ENCODE assay signal across 8 mouse cellular contexts in the genomic region with DNA sequence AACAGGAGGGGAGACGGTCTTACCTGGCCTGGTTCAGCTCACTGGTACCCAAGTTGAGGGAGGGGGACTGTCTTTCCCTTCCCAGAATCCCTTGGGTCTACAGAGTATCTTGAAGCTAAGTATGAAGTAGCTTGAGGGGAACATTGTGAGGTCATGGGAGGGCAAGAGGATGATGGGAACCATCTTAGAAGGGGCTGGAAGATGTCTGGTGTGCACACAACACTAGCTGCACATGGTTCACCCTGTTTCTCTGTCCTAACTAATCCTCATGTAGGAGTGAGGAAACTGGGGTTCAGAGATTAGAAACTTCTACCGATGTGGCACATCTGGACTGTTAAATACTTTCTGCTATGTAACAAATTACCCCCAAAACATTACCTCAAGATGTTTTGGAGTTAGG. TPM values are rescaled to one million over a fixed set of nuclear protein-coding genes. Genes with fewer than 3 reads are reported as not detected.
A peak's percentile ranks its signal among the peaks of the same experiment; 100 is the strongest.
DNase-seq lines count a peak whose midpoint lies in the region; ATAC-seq and TF ChIP-seq lines count a peak whose summit lies in the region.

Pdpk1 (minus strand) TSS at position 101 of the 400 bp plus-strand sequence.

- WGBS in spleen, adult 2 months = 85% methylated on average over 2 of the region's 2 CpGs
- WGBS in limb, embryonic 14.5 days = 71% methylated on average over 2 of the region's 2 CpGs
- WGBS in stomach, embryonic 14.5 days = 80% methylated on average over 2 of the region's 2 CpGs

- H3K4me3 ChIP-seq in spleen, adult 2 months (ENCODE audit: extremely low read depth, insufficient read depth, insufficient read length) = no peak within 1 kb of the TSS
- H3K4me3 ChIP-seq in erythroblast, embryonic 14.5 days (replicated peaks) = peak within 1 kb of the TSS; percentile 67
- peak within 1 kb of the TSS; percentile 34 for H3K4me3 ChIP-seq in limb, embryonic 14.5 days (replicated peaks; ENCODE audit: low read length)
- peak within 1 kb of the TSS; percentile 32 for H3K4me3 ChIP-seq in stomach, embryonic 14.5 days (ENCODE audit: low read depth, low read length)

- DNase-seq in spleen, adult 2 months (ENCODE audit: low read depth in 1 of 2, low spot score in 2 of 2) = no peak
- no peak for DNase-seq in spleen, postnatal 10 days (ENCODE audit: low spot score in 2 of 2)
- no peak for DNase-seq in heart, postnatal 25 days (ENCODE audit: low spot score)
- DNase-seq in limb, embryonic 14.5 days (ENCODE audit: low spot score) = no peak
- DNase-seq in ovary, postnatal 36 days (ENCODE audit: low spot score) = no peak
- DNase-seq in thymus, postnatal 36 days = no peak

- intact Hi-C loops in heart, postnatal 25 days (cut with DNase I) = loop anchor here (5.0 kb wide), 2 partner anchors 156 to 241 kb away; no protein-coding TSS in a partner anchor

- no peak for ATAC-seq in limb, embryonic 14.5 days (ENCODE audit: low FRiP score, low read depth)
- no peak for ATAC-seq in stomach, embryonic 14.5 days (ENCODE audit: insufficient number of reproducible peaks, insufficient read depth, low FRiP score, low read depth)

- no peak for TF ChIP-seq CTCF in spleen, adult 2 months (IDR thresholded peaks at IDR 0.05; ENCODE audit: extremely low read depth, insufficient read depth, insufficient read length, insufficient replicate concordance)

- no peaks in the 10 kb centered on the region for H3K27me3 ChIP-seq in spleen, adult 2 months (ENCODE audit: control insufficient read depth, insufficient read depth, low read length)
- H3K27me3 ChIP-seq in erythroblast, embryonic 14.5 days (ENCODE audit: control insufficient read depth) = no peaks in the 10 kb centered on the region
- H3K27me3 ChIP-seq in limb, embryonic 14.5 days (ENCODE audit: control insufficient read depth, insufficient read depth, low read length) = no peaks in the 10 kb centered on the region
- no peaks in the 10 kb centered on the region for H3K27me3 ChIP-seq in stomach, embryonic 14.5 days (ENCODE audit: control insufficient read depth, insufficient read depth, low read length)

- H3K4me1 ChIP-seq in spleen, adult 2 months (ENCODE audit: control insufficient read depth, insufficient read depth, insufficient read length) = no peaks in the 10 kb centered on the region
- peaks cover 43% of the 10 kb centered on the region for H3K4me1 ChIP-seq in erythroblast, embryonic 14.5 days (ENCODE audit: control insufficient read depth)
- peaks cover 5% of the 10 kb centered on the region; the same call in 1 of the 2 replicates for H3K4me1 ChIP-seq in limb, embryonic 14.5 days (ENCODE audit: control insufficient read depth, insufficient read depth, low read length)
- peaks cover 3% of the 10 kb centered on the region; the same call in 1 of the 2 replicates for H3K4me1 ChIP-seq in stomach, embryonic 14.5 days (ENCODE audit: control insufficient read depth, insufficient read depth, low read length)

- no peak for TF ChIP-seq POLR2A in spleen, adult 2 months (IDR thresholded peaks at IDR 0.05; ENCODE audit: low read depth, low read length)
- TF ChIP-seq POLR2A in limb, embryonic 14.5 days (IDR thresholded peaks at IDR 0.05; ENCODE audit: borderline replicate concordance, extremely low read depth, insufficient read depth, insufficient read length) = no peak

- peaks cover 1% of the 10 kb centered on the region; the same call in 1 of the 2 replicates for H3K36me3 ChIP-seq in spleen, adult 2 months (ENCODE audit: control insufficient read depth, insufficient read depth, low read length)
- peaks cover 10% of the 10 kb centered on the region for H3K36me3 ChIP-seq in erythroblast, embryonic 14.5 days (ENCODE audit: control insufficient read depth)
- peaks cover 6% of the 10 kb centered on the region for H3K36me3 ChIP-seq in limb, embryonic 14.5 days (ENCODE audit: control insufficient read depth, insufficient read depth, low read length)
- H3K36me3 ChIP-seq in stomach, embryonic 14.5 days (ENCODE audit: control insufficient read depth, insufficient read depth, low read length) = peaks cover 6% of the 10 kb centered on the region; the same call in 1 of the 2 replicates

- peak within 1 kb of the TSS; percentile 51; the same call in 1 of the 2 replicates for H3K9ac ChIP-seq in limb, embryonic 14.5 days (ENCODE audit: low read depth, low read length, severe bottlenecking)
- H3K9ac ChIP-seq in stomach, embryonic 14.5 days (replicated peaks; ENCODE audit: low read depth, low read length) = 0 out of 2 replicates have a peak within 1 kb of the TSS, but pooled peaks have one; percentile 25

- H3K4me2 ChIP-seq in limb, embryonic 14.5 days (replicated peaks; ENCODE audit: low read depth, low read length, severe bottlenecking) = peak within 1 kb of the TSS; percentile 61
- H3K4me2 ChIP-seq in stomach, embryonic 14.5 days (replicated peaks; ENCODE audit: low read depth, low read length) = peak within 1 kb of the TSS; percentile 80

- no peak within 1 kb of the TSS for H3K27ac ChIP-seq in spleen, adult 2 months (ENCODE audit: insufficient read depth, low read length)
- no peak within 1 kb of the TSS for H3K27ac ChIP-seq in limb, embryonic 14.5 days (replicated peaks; ENCODE audit: low read depth, low read length)
- H3K27ac ChIP-seq in stomach, embryonic 14.5 days (ENCODE audit: low read length) = no peak within 1 kb of the TSS

- H3K9me3 ChIP-seq in erythroblast, embryonic 14.5 days (ENCODE audit: control insufficient read depth, low read length) = no peaks in the 10 kb centered on the region
- H3K9me3 ChIP-seq in limb, embryonic 14.5 days (ENCODE audit: control insufficient read depth, low read length) = no peaks in the 10 kb centered on the region
- no peaks in the 10 kb centered on the region for H3K9me3 ChIP-seq in stomach, embryonic 14.5 days (ENCODE audit: control insufficient read depth, low read depth, low read length)

RNA-seq across cellular contexts. Expression of gene Pdpk1, which starts in this region (rescaled TPM):
- 12.4 and 16.0 TPM in 2 replicates for polyA plus RNA-seq in spleen, adult 2 months (2012; rRNA removed)
- polyA plus RNA-seq in erythroblast, embryonic 14.5 days (2012) = 3.3 and 3.7 TPM in 2 replicates
- 10 to 100 TPM; 45.0 to 46.1 TPM for total RNA-seq in heart, postnatal 25 days (2021)
- 18.7 and 21.6 TPM in 2 replicates for polyA plus RNA-seq in limb, embryonic 14.5 days (2012; rRNA removed)
- 36.7 and 39.9 TPM in 2 replicates for polyA plus RNA-seq in limb, embryonic 14.5 days (2014; fragmentation: Nextera tagmentation; extraction: Ambion mirVana)
- 43.9 and 44.3 TPM in 2 replicates for polyA plus RNA-seq in stomach, embryonic 14.5 days (2014; fragmentation: Nextera tagmentation; extraction: Ambion mirVana)
